Mouse (Mus musculus) liver, embryonic 14.5 days (tissue): ENCODE results near the gene Fam169a.

Experiments
- CTCF ChIP-seq: IDR thresholded peaks from 2 replicates; pipeline ENCODE4 v1.5.1; 2016; ENCODE audit warnings: antibody characterized with exemption, low read depth, control low read depth
- EP300 ChIP-seq: IDR thresholded peaks from 2 replicates; pipeline ENCODE4 v1.6.1; 2016; ENCODE audit warnings: antibody characterized with exemption, low read depth

GRCm38 (mm10) chr13:97053844-97054243 lies 13.2 kb upstream of the Fam169a start:
- no peak for TF ChIP-seq CTCF
- no peak for TF ChIP-seq EP300
